Mouse (Mus musculus): ENCODE results near the gene Samd11.

Gene Samd11

GRCm38 (mm10) chr4:156255078-156255839 is at the start of gene Samd11:
Gene Samd11 (minus strand): TSS chr4:156255657.
- DNase-seq = no peak

- no peak for DNase-seq
Observed at GRCm38 (mm10) chr4:156254361-156255077, 938 bp downstream of the Samd11 start.

- DNase-seq = no peak
Observed at GRCm38 (mm10) chr4:156253043-156253442, 2.4 kb downstream of the Samd11 start.

- DNase-seq = no peak
Observed at GRCm38 (mm10) chr4:156252619-156253018, 2.8 kb downstream of the Samd11 start.

GRCm38 (mm10) chr4:156252140-156252539 is 3.3 kb downstream of the Samd11 start:
- DNase-seq = no peak

- DNase-seq = no peak
Observed at GRCm38 (mm10) chr4:156251081-156251480, 4.4 kb downstream of the Samd11 start.

GRCm38 (mm10) chr4:156249567-156249966 is 5.9 kb downstream of the Samd11 start:
- DNase-seq = no peak

GRCm38 (mm10) chr4:156236651-156237447 is 18.6 kb downstream of the Samd11 start:
- DNase-seq = no peak

GRCm38 (mm10) chr4:156235808-156236533 is 19.5 kb downstream of the Samd11 start, which contains the start of gene Noc2l:
Gene Noc2l (plus strand): TSS chr4:156236010.
- peak; percentile 99 for DNase-seq

GRCm38 (mm10) chr4:156235360-156235770 is 20.1 kb downstream of the Samd11 start:
- no peak for DNase-seq

GRCm38 (mm10) chr4:156234701-156235213 is 20.7 kb downstream of the Samd11 start, which contains the start of gene Plekhn1:
Gene Plekhn1 (minus strand): TSS chr4:156234857.
- DNase-seq = peak; percentile 98

- peak; percentile 94 for DNase-seq
Observed at GRCm38 (mm10) chr4:156234021-156234501, 21.4 kb downstream of the Samd11 start.

- peak; percentile 94 for DNase-seq
Observed at GRCm38 (mm10) chr4:156228393-156229024, 26.9 kb downstream of the Samd11 start.

GRCm38 (mm10) chr4:156227752-156228392 is 27.6 kb downstream of the Samd11 start:
- peak; percentile 96 for DNase-seq

- DNase-seq = no peak
Observed at GRCm38 (mm10) chr4:156224276-156224675, 31.2 kb downstream of the Samd11 start.

GRCm38 (mm10) chr4:156219936-156220335 is 35.5 kb downstream of the Samd11 start:
- DNase-seq = no peak

- DNase-seq = peak; percentile 95
Observed at GRCm38 (mm10) chr4:156217838-156218237, 37.6 kb downstream of the Samd11 start.

GRCm38 (mm10) chr4:156217022-156217669 is 38.3 kb downstream of the Samd11 start:
- DNase-seq = peak; percentile 97

GRCm38 (mm10) chr4:156216196-156216595 is 39.3 kb downstream of the Samd11 start:
- no peak for DNase-seq

GRCm38 (mm10) chr4:156215649-156216048 is 39.8 kb downstream of the Samd11 start, which contains the start of gene Perm1:
Gene Perm1 (plus strand): TSS chr4:156215868.
- DNase-seq = peak; percentile 98

Data from heart, adult 11 months (tissue).